Mouse (Mus musculus): ENCODE measurements around the gene Batf. TPM values are rescaled to one million over a fixed set of nuclear protein-coding genes. Genes with fewer than 3 reads are reported as not detected.

Batf gene
- polyA plus RNA-seq, 1 experiment from 2014 or later, result 5.3 TPM

Small RNA genes within 50 kb of the gene (microRNA-seq; reads per million reads assigned to microRNA genes)
- not detected for gene Gm47285

Other genes starting within 250 kb of the Batf start
- gene Fos, start 212.8 kb upstream of the Batf start, polyA plus RNA-seq (2015; fragmentation: Nextera tagmentation; extraction: Ambion mirVana), result 10.5 and 16.4 TPM in 2 replicates
- 0.81 and 0.89 TPM in 2 replicates for gene Jdp2, start 87.6 kb upstream of the Batf start, polyA plus RNA-seq (2015; fragmentation: Nextera tagmentation; extraction: Ambion mirVana)
- gene Flvcr2, start 59.9 kb downstream of the Batf start, polyA plus RNA-seq (2015; fragmentation: Nextera tagmentation; extraction: Ambion mirVana), result 2.0 and 2.2 TPM in 2 replicates
- gene Erg28, start 137.9 kb downstream of the Batf start, polyA plus RNA-seq (2015; fragmentation: Nextera tagmentation; extraction: Ambion mirVana), result 128 and 132 TPM in 2 replicates
- gene Ttll5, start 138.0 kb downstream of the Batf start, polyA plus RNA-seq (2015; fragmentation: Nextera tagmentation; extraction: Ambion mirVana), result 12.4 and 13.0 TPM in 2 replicates

Measured in stomach, embryonic 15.5 days (tissue).